Mouse (Mus musculus): ENCODE measurements at regions not wholly inside any gene's neighbourhood (a gene's known extent, or its start where the extent isn't known, plus 50 kb on each side); places are given as distances from the start of the nearest gene placed in this dataset.

DNA sequence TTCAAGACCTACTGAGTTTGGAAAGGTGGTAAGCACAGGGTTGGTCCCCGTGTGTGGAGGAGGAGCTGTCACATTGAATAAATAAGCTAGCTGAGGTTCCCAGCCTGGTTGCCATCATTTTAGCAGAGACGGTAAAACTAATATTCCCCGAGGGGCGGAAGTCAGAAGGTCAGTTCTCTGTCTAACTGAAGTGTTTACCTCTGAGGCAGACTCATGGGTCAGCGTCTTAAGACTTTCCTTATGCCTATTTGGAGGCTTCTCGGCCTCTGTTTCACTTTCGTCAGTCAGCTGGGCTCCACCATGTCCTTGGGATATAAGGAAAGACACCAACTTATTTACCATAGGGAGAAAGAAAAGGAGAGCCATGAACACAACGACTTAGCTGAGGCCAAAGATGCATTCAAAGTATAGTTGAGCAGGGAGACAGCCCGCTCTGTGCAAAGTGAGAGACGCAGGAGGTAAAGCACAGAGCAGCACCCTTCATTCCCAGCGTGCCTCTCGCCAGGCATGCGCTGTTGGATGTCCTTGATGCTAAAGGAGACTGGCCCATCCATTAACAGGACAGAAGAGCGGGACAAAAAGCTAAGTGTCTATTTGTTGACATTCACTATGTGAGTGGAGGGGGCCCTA lies 116.0 kb downstream of the Olfr267 start:
- H3K36me3 ChIP-seq (ENCODE audit: control insufficient read depth, insufficient read depth, low read length, poor library complexity, severe bottlenecking), result no peaks in the 10 kb centered on the region
- no peaks in the 10 kb centered on the region for H3K27me3 ChIP-seq (ENCODE audit: control insufficient read depth, insufficient read depth, low read length, poor library complexity, severe bottlenecking)
- no peak for DNase-seq (ENCODE audit: low read depth, low spot score)

DNA sequence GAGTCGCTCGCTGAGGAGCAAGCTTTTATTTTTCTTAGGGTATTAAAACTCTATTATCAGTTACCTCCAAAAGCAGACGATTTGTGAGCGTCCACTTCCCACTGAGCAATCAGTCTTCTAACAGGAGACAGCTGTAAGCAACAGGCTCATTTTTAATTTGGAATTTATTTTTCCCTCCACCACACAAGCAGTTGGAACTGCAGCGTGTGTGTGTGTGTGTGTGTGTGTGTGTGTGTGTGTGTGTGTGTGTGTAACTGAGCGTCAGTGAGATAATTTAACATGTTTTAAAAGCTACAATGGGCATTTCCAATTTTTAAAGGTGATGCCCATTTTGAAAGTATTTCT lies 116.6 kb downstream of the Olfr267 start:
- DNase-seq (ENCODE audit: low read depth, low spot score), result no peak
- H3K27me3 ChIP-seq (ENCODE audit: control insufficient read depth, insufficient read depth, low read length, poor library complexity, severe bottlenecking), result no peaks in the 10 kb centered on the region
- H3K36me3 ChIP-seq (ENCODE audit: control insufficient read depth, insufficient read depth, low read length, poor library complexity, severe bottlenecking), result no peaks in the 10 kb centered on the region

DNA sequence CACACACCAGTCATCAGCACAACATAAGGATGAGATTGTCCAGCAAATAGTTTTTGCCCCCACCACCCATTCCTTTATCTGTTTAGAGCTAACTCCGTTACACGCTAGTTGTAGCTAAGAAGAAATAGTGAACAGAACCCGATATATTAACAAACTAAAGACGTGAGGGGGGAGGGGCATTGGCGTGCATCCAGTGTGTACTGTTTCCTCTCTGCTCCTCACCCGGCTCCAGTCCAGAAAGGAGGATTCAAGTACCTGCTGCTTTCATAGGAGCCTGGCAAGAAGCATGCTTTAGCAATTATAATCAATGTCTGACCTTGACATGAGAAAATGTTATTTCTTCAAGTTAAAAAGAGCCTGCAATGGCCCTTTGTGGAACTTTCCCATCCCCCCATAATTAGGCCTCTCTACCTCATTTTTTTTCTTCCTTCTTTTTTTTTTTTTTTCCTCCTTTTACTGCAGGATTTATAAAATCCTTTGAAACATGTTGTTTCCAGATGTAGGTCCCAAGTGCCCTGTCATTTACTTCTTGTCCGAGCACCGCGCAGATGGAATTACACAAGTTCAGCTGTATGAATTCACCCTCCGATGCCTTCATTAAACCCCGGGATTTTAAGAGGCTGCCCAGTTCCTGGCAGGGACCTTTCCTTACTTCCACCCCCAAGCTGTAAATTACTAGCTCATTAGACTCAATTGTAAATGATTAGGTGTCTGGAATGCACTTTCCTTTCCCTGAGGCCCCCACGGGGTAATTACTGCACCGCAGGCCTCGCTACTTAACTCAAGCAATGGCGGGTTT lies 116.6 kb upstream of the Lpar1 start:
- Histone ChIP-seq H3K36me3 (ENCODE audit: control insufficient read depth, insufficient read depth, low read length, poor library complexity, severe bottlenecking) (no peaks in the 10 kb centered on the region), H3K27me3 (ENCODE audit: control insufficient read depth, insufficient read depth, low read length, poor library complexity, severe bottlenecking) (no peaks in the 10 kb centered on the region)
- no peak for DNase-seq (ENCODE audit: low read depth, low spot score)

DNA sequence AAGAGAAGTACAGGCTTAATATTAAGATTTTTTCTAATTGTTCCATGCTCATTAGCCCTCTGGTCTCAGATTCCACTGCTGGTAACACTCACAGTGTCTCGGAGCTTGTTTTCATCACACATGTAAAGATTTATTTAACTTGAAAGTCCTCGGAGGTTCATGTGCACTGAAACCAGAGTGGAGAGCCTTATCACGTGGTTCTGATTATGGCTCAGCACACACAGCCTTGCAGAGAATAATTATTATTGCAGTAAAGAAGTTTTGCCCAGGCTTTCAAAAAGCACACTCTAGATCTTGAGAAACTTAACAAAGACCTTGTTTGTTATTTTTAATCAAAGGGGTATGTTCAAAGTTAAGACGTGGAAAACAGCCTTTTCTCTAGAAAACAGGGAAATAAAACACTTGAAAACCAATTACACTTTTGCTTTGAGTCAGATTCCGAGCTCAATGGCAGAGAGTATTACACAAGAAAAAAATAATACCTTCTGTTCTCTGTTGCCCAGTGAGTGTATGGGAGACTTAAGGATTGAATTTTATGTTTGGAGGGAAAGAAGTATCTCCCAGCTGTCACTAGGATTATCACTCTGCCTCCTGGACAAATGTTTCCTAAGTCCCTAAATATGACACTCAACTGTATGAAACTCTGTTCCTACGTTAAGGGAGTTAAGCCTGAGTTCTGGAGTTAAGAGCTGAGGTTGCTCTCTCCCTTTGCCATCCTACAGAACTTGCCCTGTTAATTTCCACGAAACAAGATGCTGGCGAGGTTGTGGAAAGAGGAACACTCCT lies 114.9 kb upstream of the Lpar1 start:
- Histone ChIP-seq H3K36me3 (ENCODE audit: control insufficient read depth, insufficient read depth, low read length, poor library complexity, severe bottlenecking) (no peaks in the 10 kb centered on the region), H3K27me3 (ENCODE audit: control insufficient read depth, insufficient read depth, low read length, poor library complexity, severe bottlenecking) (no peaks in the 10 kb centered on the region)
- DNase-seq (ENCODE audit: low read depth, low spot score), result no peak

DNA sequence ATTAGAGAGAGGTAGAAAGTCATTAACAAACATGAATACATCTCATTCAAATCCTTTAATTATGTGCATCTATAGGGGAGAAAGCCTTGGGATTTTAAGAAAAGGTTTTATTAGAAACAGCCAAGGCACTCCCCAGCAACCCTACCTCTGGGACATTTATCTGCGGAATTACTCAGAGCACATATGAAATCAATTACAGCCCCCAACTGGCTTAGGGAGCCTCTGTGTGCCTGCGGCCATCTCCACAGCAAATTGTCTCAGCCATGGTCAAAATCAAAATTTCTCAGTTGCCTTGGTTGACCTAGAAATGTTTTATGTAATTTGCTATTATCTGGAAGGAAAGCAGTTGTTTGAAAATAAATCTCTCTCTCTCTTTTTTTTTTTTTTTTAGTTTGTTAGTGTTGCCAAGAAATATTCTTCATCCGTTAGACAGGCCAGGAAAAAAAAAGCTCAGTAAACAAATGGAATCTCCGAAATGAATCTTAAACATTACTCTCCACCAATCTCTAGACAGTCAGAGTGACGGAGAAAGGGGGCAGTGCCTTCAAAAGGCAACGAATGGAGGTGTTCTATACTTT lies 110.0 kb upstream of the Lpar1 start:
- H3K27me3 ChIP-seq (ENCODE audit: control insufficient read depth, insufficient read depth, low read length, poor library complexity, severe bottlenecking), result no peaks in the 10 kb centered on the region
- no peak for DNase-seq (ENCODE audit: low read depth, low spot score)
- H3K36me3 ChIP-seq (ENCODE audit: control insufficient read depth, insufficient read depth, low read length, poor library complexity, severe bottlenecking), result no peaks in the 10 kb centered on the region

DNA sequence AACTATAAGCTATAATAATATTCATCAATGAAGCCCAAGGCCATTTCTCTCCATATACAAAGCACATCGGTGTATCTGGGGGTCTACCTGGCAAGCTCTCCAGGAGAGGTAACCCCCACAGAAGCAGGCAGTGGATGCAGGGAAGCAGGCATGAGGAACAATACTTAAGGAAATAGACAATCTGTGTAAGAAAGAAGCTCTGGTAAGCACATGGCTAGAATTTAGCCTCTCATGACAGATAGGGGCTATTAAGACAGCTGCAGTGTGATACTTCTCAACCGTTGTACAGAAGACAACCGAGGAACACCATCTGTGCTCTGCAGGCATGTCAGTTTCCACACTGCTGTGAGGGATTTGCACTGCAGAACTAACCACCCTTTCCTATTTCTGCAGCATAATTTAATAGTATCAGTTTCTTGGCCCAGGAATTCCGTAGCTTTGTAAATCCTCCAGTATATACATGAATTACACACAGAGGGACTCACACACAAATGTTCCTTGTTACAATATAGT lies 108.1 kb upstream of the Lpar1 start:
- H3K36me3 ChIP-seq (ENCODE audit: control insufficient read depth, insufficient read depth, low read length, poor library complexity, severe bottlenecking), result no peaks in the 10 kb centered on the region
- no peaks in the 10 kb centered on the region for H3K27me3 ChIP-seq (ENCODE audit: control insufficient read depth, insufficient read depth, low read length, poor library complexity, severe bottlenecking)
- no peak for DNase-seq (ENCODE audit: low read depth, low spot score)

DNA sequence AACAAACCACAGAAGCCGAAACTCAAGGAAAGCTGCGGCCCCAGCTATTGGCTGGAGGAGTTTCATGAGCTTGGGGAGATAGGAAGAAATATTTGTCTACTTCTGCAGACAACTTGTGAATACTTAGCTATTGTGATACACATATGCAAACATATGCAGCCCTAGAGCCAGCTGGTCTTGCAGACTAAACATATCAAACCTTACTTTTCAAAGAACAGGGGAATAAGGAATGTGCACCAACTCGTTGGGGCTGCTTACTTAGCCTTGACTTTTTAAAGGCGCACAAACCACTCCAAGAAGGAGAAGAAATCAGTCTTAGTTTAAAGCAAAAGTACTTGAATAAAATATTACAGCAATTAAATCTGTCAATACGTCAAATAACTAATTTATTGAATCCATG lies 106.8 kb upstream of the Lpar1 start:
- H3K36me3 ChIP-seq (ENCODE audit: control insufficient read depth, insufficient read depth, low read length, poor library complexity, severe bottlenecking), result no peaks in the 10 kb centered on the region
- H3K27me3 ChIP-seq (ENCODE audit: control insufficient read depth, insufficient read depth, low read length, poor library complexity, severe bottlenecking), result no peaks in the 10 kb centered on the region
- no peak for DNase-seq (ENCODE audit: low read depth, low spot score)

DNA sequence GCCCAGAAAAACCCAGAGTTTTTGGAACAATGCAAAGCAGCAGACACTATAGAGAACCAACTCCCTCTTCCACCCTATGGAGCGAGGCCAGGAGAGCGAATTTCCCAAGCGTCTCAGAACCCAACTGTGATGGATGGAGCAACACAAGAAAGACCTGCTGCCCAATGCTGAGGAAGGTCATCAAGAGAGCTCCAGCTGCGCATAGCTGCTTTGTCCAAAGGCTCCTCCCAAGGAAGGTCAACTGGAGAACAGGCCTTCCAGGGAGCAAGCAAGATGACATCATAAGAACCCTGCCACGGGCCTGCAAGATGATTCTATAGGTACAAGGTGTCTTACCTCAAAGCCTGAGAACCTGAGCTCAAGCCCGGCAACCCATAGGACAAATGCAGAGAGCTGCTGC lies 104.5 kb upstream of the Lpar1 start:
- DNase-seq (ENCODE audit: low read depth, low spot score), result no peak
- Histone ChIP-seq H3K27me3 (ENCODE audit: control insufficient read depth, insufficient read depth, low read length, poor library complexity, severe bottlenecking) (no peaks in the 10 kb centered on the region), H3K36me3 (ENCODE audit: control insufficient read depth, insufficient read depth, low read length, poor library complexity, severe bottlenecking) (no peaks in the 10 kb centered on the region)

DNA sequence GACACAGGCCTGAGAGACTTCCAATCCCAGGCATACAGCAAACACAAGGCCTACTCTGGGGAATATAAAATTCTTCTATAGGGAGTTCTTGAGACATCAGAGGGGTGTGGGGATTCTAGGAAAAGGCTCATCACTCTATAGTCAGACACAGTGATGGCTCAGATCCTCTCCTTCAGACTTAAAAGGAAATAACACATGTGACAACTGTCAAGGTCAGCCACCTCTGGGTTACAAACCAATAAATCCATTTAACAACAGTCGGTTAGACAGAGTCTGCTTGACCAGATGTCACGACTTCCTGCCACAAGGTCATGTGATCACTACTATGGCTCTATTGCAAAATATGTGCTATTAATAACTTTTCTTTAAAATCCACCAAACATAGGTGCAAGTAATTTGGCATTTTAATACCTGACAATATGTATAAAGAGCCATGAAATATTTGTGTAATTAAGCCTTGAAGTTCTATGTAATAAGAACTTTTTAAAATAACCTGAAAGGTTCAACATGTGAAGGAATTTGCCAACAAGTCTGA lies 94.1 kb upstream of the Lpar1 start:
- H3K36me3 ChIP-seq (ENCODE audit: control insufficient read depth, insufficient read depth, low read length, poor library complexity, severe bottlenecking), result no peaks in the 10 kb centered on the region
- DNase-seq (ENCODE audit: low read depth, low spot score), result peak; percentile 8
- H3K27me3 ChIP-seq (ENCODE audit: control insufficient read depth, insufficient read depth, low read length, poor library complexity, severe bottlenecking), result no peaks in the 10 kb centered on the region

DNA sequence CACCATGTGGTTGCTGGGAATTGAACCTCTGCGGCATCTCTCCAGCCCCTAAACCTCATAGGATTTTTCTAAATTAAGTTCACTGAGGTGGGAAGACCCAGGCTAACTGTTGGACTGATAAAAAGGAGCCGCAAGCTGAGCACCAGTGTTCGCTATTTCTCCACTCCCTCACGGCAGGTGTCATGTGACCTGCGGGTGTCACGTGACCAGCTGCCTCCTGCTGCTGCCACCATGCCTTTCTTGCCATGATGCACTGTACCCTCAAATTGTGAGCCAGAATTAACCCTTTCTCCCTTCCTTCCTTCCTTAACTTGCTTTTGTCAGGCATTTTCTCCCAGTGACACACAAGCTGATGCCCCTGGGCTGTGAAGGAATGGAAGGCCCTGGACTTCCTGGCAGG lies 93.1 kb upstream of the Lpar1 start:
- no peak for DNase-seq (ENCODE audit: low read depth, low spot score)
- Histone ChIP-seq H3K36me3 (ENCODE audit: control insufficient read depth, insufficient read depth, low read length, poor library complexity, severe bottlenecking) (no peaks in the 10 kb centered on the region), H3K27me3 (ENCODE audit: control insufficient read depth, insufficient read depth, low read length, poor library complexity, severe bottlenecking) (no peaks in the 10 kb centered on the region)

DNA sequence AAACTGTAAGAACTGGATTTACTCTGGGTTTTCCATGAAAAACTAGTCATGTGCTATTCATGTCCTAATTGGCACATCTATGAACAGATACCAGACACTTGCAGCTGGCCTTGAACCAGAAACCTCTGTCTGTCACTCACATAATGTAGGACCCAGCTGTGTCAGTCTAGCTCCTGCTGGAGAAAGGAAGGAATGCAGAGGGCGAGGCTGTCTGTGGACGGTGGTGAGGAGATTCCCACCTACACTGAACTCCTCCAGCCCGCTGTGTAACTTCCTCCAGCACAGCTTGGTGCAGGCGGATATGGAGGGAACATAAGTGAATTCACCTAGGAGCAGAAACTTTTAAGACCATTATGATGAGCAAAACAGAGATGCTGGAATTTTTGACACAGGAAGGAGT lies 89.7 kb upstream of the Lpar1 start:
- H3K27me3 ChIP-seq (ENCODE audit: control insufficient read depth, insufficient read depth, low read length, poor library complexity, severe bottlenecking), result no peaks in the 10 kb centered on the region
- no peak for DNase-seq (ENCODE audit: low read depth, low spot score)
- no peaks in the 10 kb centered on the region for H3K36me3 ChIP-seq (ENCODE audit: control insufficient read depth, insufficient read depth, low read length, poor library complexity, severe bottlenecking)

DNA sequence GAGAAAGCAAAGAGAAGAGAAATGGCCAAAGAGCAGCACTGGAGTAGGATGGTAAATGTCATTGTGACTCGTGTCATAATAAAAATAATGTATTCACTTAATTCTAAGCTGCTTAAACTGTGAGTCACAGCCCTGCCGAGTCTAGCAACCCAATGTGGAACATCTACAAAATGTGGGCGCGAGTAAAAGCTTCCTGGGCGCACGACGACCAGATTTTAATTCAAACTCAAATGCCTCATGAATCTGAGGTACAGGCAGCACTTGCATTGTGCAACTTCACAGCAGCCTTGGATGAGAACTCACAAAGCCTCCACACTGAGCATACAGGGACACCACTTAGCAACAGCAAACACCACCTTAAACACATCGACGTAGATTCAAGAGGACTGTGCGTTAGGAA lies 88.5 kb upstream of the Lpar1 start:
- Histone ChIP-seq H3K27me3 (ENCODE audit: control insufficient read depth, insufficient read depth, low read length, poor library complexity, severe bottlenecking) (no peaks in the 10 kb centered on the region), H3K36me3 (ENCODE audit: control insufficient read depth, insufficient read depth, low read length, poor library complexity, severe bottlenecking) (no peaks in the 10 kb centered on the region)
- no peak for DNase-seq (ENCODE audit: low read depth, low spot score)

DNA sequence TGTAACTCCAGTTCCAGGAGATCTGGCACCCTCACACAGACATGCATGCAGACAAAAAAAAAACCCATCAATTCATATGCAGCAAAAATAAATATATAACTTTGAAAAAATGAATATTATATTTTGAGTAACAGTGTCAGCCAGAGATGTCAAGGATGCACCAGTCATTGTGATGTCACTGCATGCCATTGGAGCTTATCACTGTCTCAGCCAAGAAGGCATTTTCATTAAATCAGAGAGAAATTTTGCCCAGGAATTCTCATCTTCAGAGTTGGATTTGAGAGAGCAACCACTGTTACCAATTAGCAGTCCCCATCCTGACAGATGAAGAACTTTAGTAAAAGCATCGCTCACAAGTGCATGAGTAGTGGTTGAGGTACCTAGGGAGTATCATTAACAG lies 79.0 kb upstream of the Lpar1 start:
- no peak for DNase-seq (ENCODE audit: low read depth, low spot score)
- no peaks in the 10 kb centered on the region for H3K27me3 ChIP-seq (ENCODE audit: control insufficient read depth, insufficient read depth, low read length, poor library complexity, severe bottlenecking)
- no peaks in the 10 kb centered on the region for H3K36me3 ChIP-seq (ENCODE audit: control insufficient read depth, insufficient read depth, low read length, poor library complexity, severe bottlenecking)

DNA sequence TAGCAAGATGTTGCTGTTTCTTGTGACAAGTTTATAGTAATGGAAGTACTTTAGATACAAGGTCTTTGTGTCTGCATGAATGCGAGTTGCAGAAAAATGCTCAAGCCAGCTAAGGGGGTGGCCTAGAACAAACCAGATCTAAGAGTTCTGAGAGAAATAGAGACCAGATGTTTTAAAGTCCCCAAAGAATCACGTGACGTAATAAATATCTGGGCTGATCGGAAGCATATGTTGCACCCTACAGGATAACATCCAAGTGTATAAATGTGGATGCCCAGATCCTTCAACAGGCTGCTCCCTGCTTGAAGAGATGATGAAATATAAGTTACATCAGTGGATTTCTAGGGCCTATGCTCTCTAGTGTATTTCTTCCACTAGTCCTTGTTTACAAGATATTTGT lies 77.7 kb upstream of the Lpar1 start:
- Histone ChIP-seq H3K36me3 (ENCODE audit: control insufficient read depth, insufficient read depth, low read length, poor library complexity, severe bottlenecking) (no peaks in the 10 kb centered on the region), H3K27me3 (ENCODE audit: control insufficient read depth, insufficient read depth, low read length, poor library complexity, severe bottlenecking) (no peaks in the 10 kb centered on the region)
- no peak for DNase-seq (ENCODE audit: low read depth, low spot score)

DNA sequence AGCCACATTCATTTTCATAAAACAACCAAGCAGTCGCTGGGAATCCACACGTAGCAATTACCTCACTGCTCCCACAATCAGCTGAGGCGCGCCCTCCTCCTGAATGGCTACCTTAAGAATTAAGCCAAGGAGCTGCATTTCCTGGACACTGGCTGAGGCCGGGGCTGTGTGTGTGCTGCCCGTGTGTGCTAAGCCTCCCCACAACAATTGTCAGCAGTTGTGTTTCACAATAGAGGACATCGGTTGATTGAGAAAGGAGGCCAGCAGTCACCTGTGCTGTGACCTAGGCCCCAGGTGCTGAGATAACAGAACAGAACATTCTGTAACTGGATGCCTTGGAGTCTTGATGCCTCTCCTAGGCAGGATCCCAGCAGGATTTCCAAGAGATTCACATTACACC lies 73.3 kb upstream of the Lpar1 start:
- no peaks in the 10 kb centered on the region for H3K36me3 ChIP-seq (ENCODE audit: control insufficient read depth, insufficient read depth, low read length, poor library complexity, severe bottlenecking)
- H3K27me3 ChIP-seq (ENCODE audit: control insufficient read depth, insufficient read depth, low read length, poor library complexity, severe bottlenecking), result no peaks in the 10 kb centered on the region
- no peak for DNase-seq (ENCODE audit: low read depth, low spot score)

Data from splenic B cell, adult 2 months (primary cell).